Mouse (Mus musculus): ENCODE measurements around the gene Wapl. TPM values are rescaled to one million over a fixed set of nuclear protein-coding genes. Genes with fewer than 3 reads are reported as not detected.

The Wapl gene
- polyA plus RNA-seq, 1 experiment from 2014 or later: 16.8 TPM

DNA sequence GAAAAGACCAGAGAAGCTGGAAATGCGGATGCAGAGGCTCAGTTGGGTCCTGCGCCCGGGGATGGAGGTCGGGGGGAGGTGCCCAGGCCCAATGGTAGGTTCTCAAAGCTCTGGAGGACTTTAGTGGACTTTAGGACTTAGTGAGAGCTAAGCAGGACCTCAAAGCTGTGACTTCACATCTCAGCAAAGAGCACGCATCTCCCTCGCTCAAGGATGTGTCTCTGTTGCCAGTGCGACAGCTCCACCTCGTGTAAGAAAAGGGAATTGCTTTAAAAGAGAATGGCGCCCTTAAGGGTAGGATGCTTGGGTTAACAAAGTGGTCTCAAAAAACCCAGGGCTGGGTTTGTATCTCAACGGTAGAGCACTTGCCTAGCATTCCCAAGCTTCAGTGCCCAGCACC lies 104.1 kb downstream of the Wapl start:
- Histone ChIP-seq H3K27ac (no peak overlapping the region), H3K27me3 (ENCODE audit: control insufficient read depth, insufficient read depth, low read length) (no peaks in the 10 kb centered on the region), H3K4me2 (replicated peaks) (no peak overlapping the region), H3K4me1 (replicated peaks; ENCODE audit: control insufficient read depth, insufficient read depth, low read length) (no peaks in the 10 kb centered on the region), H3K36me3 (replicated peaks; ENCODE audit: control insufficient read depth, insufficient read depth) (no peaks in the 10 kb centered on the region), H3K9me3 (ENCODE audit: control insufficient read depth, low read length) (no peaks in the 10 kb centered on the region), H3K4me3 (replicated peaks; ENCODE audit: low read length) (no peak overlapping the region), H3K9ac (no peak overlapping the region)
- WGBS: 15% methylated on average over 10 of the region's 10 CpGs
- DNase-seq (ENCODE audit: low spot score) (peak; percentile 87), ATAC-seq (ENCODE audit: low FRiP score) (peak; percentile 78)

DNA sequence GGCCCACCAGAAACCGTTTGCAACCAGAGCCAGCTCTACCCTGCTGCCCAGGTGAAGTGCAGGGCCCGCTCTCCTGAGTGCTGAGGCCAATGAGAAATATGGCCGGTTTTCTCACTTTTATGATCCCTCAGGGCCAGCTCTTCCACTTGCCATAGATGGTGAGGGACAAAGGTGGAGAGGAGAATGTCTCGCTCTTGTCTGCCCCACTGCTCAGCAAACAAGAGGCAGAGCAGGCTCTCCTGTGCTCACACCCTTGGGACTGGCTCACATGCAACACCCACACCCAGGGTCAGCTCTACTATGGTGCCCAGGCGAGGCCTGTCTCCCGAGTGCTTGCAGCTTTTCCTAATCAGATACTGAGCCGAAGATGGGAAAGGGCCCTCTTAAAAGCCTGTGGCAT lies 105.0 kb downstream of the Wapl start:
- Histone ChIP-seq H3K9me3 (ENCODE audit: control insufficient read depth, low read length) (no peaks in the 10 kb centered on the region), H3K9ac (no peak overlapping the region), H3K4me2 (replicated peaks) (no peak overlapping the region), H3K27ac (no peak overlapping the region), H3K4me3 (replicated peaks; ENCODE audit: low read length) (no peak overlapping the region), H3K27me3 (ENCODE audit: control insufficient read depth, insufficient read depth, low read length) (no peaks in the 10 kb centered on the region), H3K4me1 (replicated peaks; ENCODE audit: control insufficient read depth, insufficient read depth, low read length) (no peaks in the 10 kb centered on the region), H3K36me3 (replicated peaks; ENCODE audit: control insufficient read depth, insufficient read depth) (no peaks in the 10 kb centered on the region)
- WGBS: 83% methylated on average over 7 of the region's 7 CpGs
- ATAC-seq (ENCODE audit: low FRiP score) (no peak), DNase-seq (ENCODE audit: low spot score) (no peak)

GRCm38 (mm10) chr14:34793406-34794037 lies 119.8 kb downstream of the Wapl start:
- Histone ChIP-seq H3K4me1 (replicated peaks; ENCODE audit: control insufficient read depth, insufficient read depth, low read length) (no peaks in the 10 kb centered on the region), H3K27me3 (ENCODE audit: control insufficient read depth, insufficient read depth, low read length) (no peaks in the 10 kb centered on the region), H3K27ac (no peak overlapping the region), H3K36me3 (replicated peaks; ENCODE audit: control insufficient read depth, insufficient read depth) (no peaks in the 10 kb centered on the region), H3K9ac (no peak overlapping the region), H3K4me3 (replicated peaks; ENCODE audit: low read length) (no peak overlapping the region), H3K4me2 (replicated peaks) (no peak overlapping the region), H3K9me3 (ENCODE audit: control insufficient read depth, low read length) (0 out of 2 replicates have a peak, but pooled peaks cover 11% of the 10 kb centered on the region)
- 91% methylated on average over 1 of the region's 1 CpGs for WGBS
- ATAC-seq (ENCODE audit: low FRiP score): no peak
- DNase-seq (ENCODE audit: low spot score): no peak

Other genes with a start within 250 kb of the Wapl start
- 25.7 and 26.3 TPM in 2 replicates for gene Bmpr1a, start 170.6 kb upstream of the Wapl start, polyA plus RNA-seq (2014; fragmentation: Nextera tagmentation; extraction: Ambion mirVana)
- not detected in 2 replicates for gene 9230112D13Rik, start 151.1 kb upstream of the Wapl start, polyA plus RNA-seq (2014; fragmentation: Nextera tagmentation; extraction: Ambion mirVana)
- gene Ldb3, start 85.2 kb upstream of the Wapl start, polyA plus RNA-seq (2014; fragmentation: Nextera tagmentation; extraction: Ambion mirVana): 0.68 and 0.76 TPM in 2 replicates
- not detected in 2 replicates for gene Opn4, start 73.8 kb upstream of the Wapl start, polyA plus RNA-seq (2014; fragmentation: Nextera tagmentation; extraction: Ambion mirVana)
- gene Grid1, start 146.2 kb downstream of the Wapl start, polyA plus RNA-seq (2014; fragmentation: Nextera tagmentation; extraction: Ambion mirVana): 7.0 and 7.7 TPM in 2 replicates